Mouse (Mus musculus) kidney, adult 8-10 months (tissue): Measurements from ENCODE around the gene Nell2.

Source experiments
- DNase-seq, 2 experiments: peaks; one replicate each; pipeline ENCODE4 v3.0.0; 2022

The Nell2 gene

DNA sequence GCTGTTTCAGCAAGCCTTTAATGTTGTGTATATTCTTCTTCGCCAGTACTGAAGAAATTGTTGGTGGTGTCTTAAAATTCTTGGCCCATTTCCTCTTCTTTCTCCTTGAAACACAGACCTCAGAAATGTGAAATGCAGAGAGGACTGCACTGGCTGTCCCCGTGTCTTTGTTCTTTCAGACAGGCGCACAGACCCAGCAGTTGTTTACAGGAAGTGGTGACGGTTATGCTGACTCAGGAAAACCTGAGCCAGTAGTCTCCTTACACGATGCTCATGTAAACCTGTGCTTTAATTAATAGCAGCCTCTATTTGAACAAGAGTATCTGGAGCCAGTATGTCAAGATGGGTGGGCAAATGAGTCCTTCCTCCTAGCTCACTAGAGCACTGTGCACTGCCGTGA, 61.2 kb downstream of the Nell2 start:
- no peak for DNase-seq

- no peak for DNase-seq
Measured at GRCm38 (mm10) chr15:95460041-95460566, 68.3 kb downstream of the Nell2 start.

DNA sequence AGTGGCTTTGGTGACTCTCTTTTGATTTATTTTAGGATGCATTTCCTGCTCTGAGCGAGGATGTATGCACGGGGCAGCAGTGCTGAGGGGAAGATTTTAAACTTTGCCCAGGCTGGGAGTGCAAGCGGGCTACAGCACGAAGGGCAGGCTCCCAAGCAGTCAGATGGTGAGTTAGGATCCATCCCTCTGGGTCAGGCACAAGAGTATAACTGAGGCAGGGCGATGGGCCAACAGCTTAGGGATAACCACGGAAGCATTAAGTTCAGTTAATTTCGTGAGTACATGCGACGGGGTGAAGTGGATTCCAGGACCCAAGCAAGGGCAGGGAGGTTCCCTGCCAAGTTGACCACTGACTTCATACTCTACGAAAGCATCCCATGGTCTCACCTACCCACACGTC, 83.8 kb downstream of the Nell2 start:
- DNase-seq = no peak

- DNase-seq = no peak
Measured at GRCm38 (mm10) chr15:95437740-95438139, 90.6 kb downstream of the Nell2 start.

DNA sequence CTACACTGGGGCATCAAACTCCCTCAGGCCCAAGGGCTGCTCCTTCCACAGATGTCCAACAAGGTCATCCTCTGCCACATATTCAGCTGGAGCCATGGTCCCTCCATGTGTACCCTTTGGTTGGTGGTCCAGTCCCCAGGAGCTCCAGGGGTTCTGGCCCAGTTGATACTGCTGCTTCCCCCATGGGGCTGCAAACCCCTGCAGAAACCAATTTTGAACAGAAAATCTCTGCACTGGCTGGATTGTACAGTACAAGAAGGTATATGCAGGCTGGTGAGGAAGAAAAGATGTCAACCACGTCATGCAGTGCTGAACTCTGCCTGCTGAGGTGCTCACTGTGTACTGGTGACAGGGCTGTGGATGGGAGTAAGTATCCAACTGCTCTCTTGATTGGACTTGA, 92.1 kb downstream of the Nell2 start:
- no peak for DNase-seq

GRCm38 (mm10) chr15:95431156-95431799, 97.1 kb downstream of the Nell2 start:
- no peak for DNase-seq

DNA sequence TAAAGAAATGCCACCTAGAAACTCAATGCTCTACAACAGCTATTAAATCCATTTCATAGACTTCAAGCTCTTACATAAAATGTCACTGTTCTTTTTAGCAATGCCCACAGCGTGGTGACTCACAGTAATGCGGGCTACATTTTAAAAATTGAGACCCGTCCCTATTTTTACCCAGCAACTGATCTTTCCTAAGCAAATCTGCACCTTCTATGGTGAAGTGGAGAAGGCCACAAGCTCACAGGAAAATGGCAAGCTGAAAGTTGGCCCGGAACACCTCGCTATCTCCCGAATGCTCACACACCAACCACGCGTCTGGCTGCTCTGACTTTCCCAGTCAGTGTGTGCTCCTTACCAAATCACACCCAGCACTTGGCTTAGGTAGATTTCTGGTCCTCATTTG, 98.4 kb downstream of the Nell2 start:
- no peak for DNase-seq

DNA sequence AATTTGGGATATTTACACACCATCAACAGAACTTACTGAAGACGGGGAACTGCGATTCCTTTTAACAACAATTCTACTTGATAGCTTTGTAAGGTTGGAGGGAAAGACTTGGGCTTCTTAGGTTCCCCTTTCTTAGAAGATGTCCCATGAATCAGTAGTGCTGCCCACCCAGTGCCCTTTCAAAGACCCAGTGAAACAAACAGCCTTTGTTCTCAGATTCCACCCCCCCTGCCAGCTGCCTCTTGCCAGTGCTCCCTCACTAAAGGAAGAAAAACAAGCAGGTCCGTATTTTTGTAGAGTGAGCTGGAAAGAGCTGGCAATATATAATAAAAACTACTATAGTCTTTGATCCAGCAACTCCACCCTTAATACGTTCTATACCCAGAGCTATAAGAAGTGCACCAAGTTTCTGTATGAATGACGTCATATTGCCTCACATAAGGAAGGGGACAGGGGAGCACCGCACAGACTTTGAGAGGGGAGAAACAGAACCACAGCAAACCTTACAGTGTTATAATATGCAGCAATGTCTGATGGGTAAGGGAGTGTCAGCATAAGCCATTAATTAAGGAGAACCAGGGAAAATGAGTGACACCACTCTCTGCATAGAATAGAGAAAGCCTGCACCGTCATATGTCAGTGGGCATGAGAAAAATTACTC, 100.2 kb downstream of the Nell2 start:
- DNase-seq = no peak

DNA sequence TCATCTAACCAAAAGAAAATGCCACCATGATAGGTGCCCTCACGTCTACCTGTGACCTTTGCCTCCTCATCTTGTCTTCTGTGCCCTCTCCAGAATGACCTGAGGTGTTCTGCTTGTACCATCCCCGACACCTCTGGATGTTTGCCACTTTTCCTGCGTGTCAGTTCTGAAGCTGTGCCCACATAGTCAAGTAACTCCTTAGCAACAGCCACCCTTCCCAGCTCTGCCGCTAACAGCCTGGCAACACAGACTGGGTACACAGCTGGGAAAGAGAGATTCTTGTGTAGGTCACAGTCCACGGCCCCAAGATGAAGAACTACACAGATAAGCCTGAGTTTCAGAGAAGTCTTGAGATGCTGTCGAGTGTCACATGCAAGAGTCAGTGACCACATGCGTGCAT, 103.3 kb downstream of the Nell2 start:
- no peak for DNase-seq

GRCm38 (mm10) chr15:95422226-95422950, 106.0 kb downstream of the Nell2 start:
- DNase-seq = no peak

GRCm38 (mm10) chr15:95418641-95419040, 109.7 kb downstream of the Nell2 start:
- no peak for DNase-seq

DNA sequence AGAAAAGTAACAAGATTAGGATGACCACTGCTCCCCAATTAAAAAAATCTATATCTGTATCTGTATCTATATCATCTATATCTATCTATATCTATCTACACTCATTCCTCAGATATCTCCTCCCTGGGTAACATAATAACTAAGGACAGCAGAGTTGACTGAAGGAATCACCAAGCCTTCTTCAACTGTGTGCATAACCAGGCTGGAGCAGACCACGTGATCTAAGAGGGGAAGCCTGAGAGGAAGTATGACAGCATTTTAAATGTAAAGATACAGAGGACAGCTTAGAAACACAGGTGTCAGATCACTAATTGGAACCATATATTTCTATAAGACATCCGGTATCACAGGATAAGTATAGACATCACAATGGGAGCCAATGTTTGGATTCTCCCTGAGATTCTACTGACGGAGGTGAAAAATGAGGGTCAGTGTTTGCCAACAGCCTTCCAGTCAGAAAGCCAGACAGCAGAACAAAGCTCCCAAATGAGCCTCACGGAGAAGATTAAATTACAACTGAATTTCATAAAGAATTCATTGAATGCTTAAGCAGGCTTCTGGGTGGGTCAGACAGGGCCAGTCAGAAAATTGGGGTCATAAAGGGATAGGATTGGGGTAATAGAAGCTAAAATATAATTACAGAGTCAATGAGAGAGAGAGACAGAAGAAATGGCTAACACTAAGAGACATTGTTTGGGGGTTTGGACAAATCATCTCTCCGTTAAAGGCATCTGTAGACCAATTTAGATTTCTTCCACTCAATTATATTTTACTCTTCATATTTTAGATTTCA, 116.2 kb downstream of the Nell2 start:
- DNase-seq = no peak

- no peak for DNase-seq
Measured at GRCm38 (mm10) chr15:95410213-95410843, 118.0 kb downstream of the Nell2 start.

DNA sequence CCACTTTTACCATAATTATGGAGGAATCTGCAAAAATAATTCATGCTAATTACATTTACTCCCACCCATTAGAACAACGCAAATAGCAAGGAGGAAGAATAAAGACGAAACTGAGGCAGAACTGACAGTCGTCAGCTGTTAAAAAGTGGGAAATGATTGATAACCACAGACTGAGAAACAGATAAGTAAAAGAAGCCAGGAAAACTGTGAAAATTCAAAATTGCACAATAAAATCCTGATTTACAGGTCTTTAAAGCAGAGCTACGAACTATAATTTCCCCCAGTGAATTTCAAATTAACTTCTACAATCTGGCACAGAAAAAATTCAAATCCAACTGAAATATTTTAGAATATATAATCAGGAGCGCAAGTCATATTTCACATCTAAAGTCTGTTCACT, 138.0 kb downstream of the Nell2 start:
- DNase-seq = no peak

GRCm38 (mm10) chr15:95388950-95389349, 139.4 kb downstream of the Nell2 start:
- no peak for DNase-seq

DNA sequence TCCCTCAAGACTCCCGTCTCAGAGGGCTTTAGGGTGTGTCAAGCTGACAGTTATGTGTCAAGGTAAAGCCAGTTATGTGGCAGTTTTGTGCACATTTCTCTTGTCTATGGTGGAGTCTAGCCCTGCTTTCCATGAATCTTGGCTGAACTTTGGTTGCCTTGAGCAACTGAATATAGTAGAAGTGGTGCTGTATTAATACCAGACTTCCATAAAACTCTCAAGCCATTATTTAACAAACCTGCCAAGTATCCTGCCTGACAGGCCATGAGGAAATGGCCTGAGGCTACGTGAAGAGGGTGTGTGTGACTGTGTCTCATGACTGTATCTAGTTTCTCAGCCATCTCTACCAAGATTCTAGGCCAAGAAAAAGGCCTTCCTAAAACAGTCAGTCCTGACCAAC, 147.5 kb downstream of the Nell2 start:
- DNase-seq = no peak

DNA sequence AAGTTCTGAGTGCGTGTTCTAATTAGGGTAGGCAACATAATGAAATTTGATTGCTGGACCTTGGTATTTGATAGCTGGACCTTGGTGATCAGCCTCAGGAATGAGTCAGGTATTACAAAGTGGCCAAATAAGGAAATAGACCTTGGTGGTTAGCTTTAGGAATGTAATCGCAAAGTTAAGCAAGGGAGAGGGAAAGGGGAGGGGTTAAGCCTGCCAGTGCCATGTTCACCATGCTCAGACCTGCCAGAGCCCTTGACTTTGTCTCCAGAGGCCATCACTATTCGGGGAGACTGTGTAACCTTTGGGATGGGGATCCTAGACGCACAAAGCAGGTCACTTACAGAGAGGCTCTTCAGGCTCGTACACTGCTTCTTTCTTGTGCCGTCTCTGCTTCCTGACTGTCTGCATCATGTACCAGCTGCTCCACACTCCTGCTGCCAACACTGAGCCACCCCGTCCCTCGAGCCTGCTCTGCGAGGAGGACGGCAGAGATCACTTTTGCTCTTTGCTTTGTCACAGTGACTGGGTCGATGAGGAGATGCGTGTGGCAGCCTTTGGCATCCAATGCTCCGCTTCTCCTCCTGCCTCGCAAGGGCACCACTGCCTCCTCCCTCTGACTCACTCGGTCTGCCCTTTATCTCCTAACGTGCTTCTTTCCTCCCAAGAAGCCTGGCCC, 157.5 kb downstream of the Nell2 start:
- no peak for DNase-seq

DNA sequence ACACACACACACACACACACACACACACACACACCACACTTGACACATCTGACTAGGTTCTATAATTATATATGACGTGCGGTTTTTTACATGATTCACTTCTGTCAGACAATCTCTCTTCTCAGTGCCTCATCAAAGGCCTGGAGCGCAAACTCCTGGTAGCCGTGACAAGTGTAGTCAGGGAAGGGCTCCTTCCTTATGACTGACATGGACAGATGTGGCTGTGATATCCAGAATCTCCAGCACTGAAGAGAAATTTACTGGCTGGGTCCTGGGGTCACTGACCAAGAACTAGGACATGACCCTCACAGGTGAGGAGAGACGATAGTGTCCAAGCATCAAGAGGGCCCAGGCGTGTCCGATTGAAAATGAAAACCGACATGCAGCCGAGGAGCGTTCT, 160.2 kb downstream of the Nell2 start:
- no peak for DNase-seq

GRCm38 (mm10) chr15:95366506-95366905, 161.9 kb downstream of the Nell2 start:
- DNase-seq = no peak

GRCm38 (mm10) chr15:95354806-95355205, 173.6 kb downstream of the Nell2 start:
- DNase-seq = no peak

GRCm38 (mm10) chr15:95334323-95335296, 193.7 kb downstream of the Nell2 start:
- no peak for DNase-seq
